ENCODE assay signal across 8 mouse cellular contexts in the genomic region with DNA sequence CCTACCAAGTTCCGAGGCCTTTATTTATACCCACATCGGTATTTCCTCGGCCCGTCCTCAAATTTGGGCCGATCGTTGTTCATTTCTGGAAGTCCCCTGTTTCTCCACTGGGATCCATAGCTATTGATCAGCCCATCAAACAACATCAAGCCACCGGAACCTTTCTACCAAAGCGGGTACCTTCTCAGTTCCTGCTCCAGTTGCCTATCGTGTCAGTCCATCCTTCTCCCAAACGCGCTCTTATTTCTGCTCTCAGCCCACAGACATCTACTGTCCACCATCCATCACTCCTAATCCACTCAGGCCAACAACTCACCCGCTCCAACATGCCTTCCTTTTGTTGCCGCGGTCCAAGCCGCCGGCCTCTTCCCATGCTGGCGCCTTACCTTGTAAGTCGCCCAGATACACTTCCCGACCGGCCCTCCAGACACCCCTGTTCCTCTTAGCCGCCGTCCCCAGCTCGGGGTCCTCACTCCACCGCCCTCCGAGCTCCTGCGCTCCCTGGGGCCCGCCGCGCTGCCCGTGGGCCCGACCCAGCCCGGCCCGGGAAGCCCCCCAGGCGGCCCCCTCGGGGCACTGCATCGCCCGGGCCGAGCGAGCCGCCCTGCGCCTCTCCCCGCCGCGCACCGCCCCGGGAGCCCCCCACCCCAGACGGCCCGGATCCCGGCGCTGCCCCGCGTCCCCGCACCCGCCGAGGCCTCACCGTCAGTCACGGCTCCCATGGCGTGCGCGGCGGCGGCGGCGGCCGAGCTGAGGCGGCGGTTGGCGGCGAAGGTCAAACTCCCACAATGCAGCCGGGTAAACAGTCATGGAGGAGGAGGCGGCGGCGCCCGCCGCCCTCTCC. TPM values are rescaled to one million over a fixed set of nuclear protein-coding genes. Genes with fewer than 3 reads are reported as not detected.
DNase-seq lines count a peak whose midpoint lies in the region; ATAC-seq and TF ChIP-seq lines count a peak whose summit lies in the region.

No protein-coding gene starts in this region.

- H3K4me2 ChIP-seq in hindbrain, embryonic 13.5 days, result peak overlapping the region; percentile 66

- no peaks in the 10 kb centered on the region for H3K9me3 ChIP-seq in hindbrain, embryonic 13.5 days

- peak; percentile 91 for ATAC-seq in hindbrain, embryonic 13.5 days (ENCODE audit: low FRiP score)

- peak; percentile 75 for DNase-seq in R1 (ENCODE audit: low read depth, low spot score)
- peak; percentile 81 to 82 for DNase-seq in cerebellum, postnatal 14 days
- peak; percentile 26 to 30 for DNase-seq in frontal cortex, postnatal 25 days (ENCODE audit: low spot score in 2 of 2)
- peak; percentile 67 to 68 for DNase-seq in left cerebral cortex, adult 2 months (ENCODE audit: extremely low spot score in 1 of 2, low spot score in 2 of 2)
- DNase-seq in retina, postnatal 7 days (ENCODE audit: low read depth, low spot score), result peak; percentile 62
- DNase-seq in urinary bladder, postnatal 25 days (ENCODE audit: low spot score), result peak; percentile 61

- intact Hi-C loops in left cerebral cortex, adult 2 months (cut with DNase I), result loop anchor here (1.0 to 2.0 kb wide), 2 partner anchors 53 to 138 kb away; no protein-coding TSS in a partner anchor

- H3K4me3 ChIP-seq in hindbrain, embryonic 13.5 days, result peak overlapping the region; percentile 95
- H3K4me3 ChIP-seq in left cerebral cortex, adult 2 months, result peak overlapping the region; percentile 84
- peak overlapping the region; percentile 82 for H3K4me3 ChIP-seq in macrophage (ENCODE audit: inconsistent target)

- H3K4me1 ChIP-seq in hindbrain, embryonic 13.5 days (replicated peaks), result peaks cover 27% of the 10 kb centered on the region

- H3K9ac ChIP-seq in hindbrain, embryonic 13.5 days, result peak overlapping the region; percentile 99

- no peak for TF ChIP-seq CTCF in left cerebral cortex, adult 2 months (IDR thresholded peaks at IDR 0.05)

- peaks cover 68% of the 10 kb centered on the region for H3K79me2 ChIP-seq in macrophage (ENCODE audit: inconsistent target)

- H3K27me3 ChIP-seq in hindbrain, embryonic 13.5 days, result no peaks in the 10 kb centered on the region

- H3K36me3 ChIP-seq in hindbrain, embryonic 13.5 days, result peaks cover 5% of the 10 kb centered on the region
- no peaks in the 10 kb centered on the region for H3K36me3 ChIP-seq in macrophage (ENCODE audit: inconsistent target)

- under 1% methylated on average over 31 of the region's 75 CpGs for WGBS in hindbrain, embryonic 13.5 days
- under 1% methylated on average over 51 of the region's 75 CpGs for WGBS in macrophage (ENCODE audit: missing documents)

- H3K27ac ChIP-seq in hindbrain, embryonic 13.5 days, result peak overlapping the region; percentile 95
- H3K27ac ChIP-seq in left cerebral cortex, adult 2 months, result peak overlapping the region; percentile 89
- H3K27ac ChIP-seq in macrophage, result peak overlapping the region; percentile 29; the same call in 1 of the 2 replicates

RNA-seq across cellular contexts. Expression of a gene that starts 0.5 kb away (rescaled TPM):
- 3.1 and 4.2 TPM in 2 replicates for polyA plus RNA-seq in hindbrain, embryonic 13.5 days (2015; fragmentation: Nextera tagmentation; extraction: Ambion mirVana)
- total RNA-seq in left cerebral cortex, adult 2 months (2021), result 10 to 100 TPM; 25.8 to 32.9 TPM
- total RNA-seq in macrophage (2018; cell fraction: chromatin; rRNA removed), result 100 to 1,000 TPM in 15 of 26 experiments, 10 to 100 TPM in 11; 71.0 to 143 (median 103) TPM
- 10 to 100 TPM in 24 of 26 experiments, 1 to 10 TPM in 2; 6.9 to 19.0 (median 13.3) TPM for total RNA-seq in macrophage (2018; cell fraction: cytosol; rRNA removed)
- total RNA-seq in macrophage (2018; cell fraction: nucleus; rRNA removed), result 10 to 100 TPM; 37.4 to 98.6 (median 69.4) TPM
- 6.2 to 10.2 TPM (median 6.7 TPM) in 3 replicates for polyA plus RNA-seq in macrophage (2018)

RNA-seq across cellular contexts. Expression of a gene that starts 0.9 kb away (rescaled TPM):
- 204 and 211 TPM in 2 replicates for polyA plus RNA-seq in hindbrain, embryonic 13.5 days (2015; fragmentation: Nextera tagmentation; extraction: Ambion mirVana)
- total RNA-seq in left cerebral cortex, adult 2 months (2021), result 100 to 1,000 TPM in 1 of 2 experiments, 10 to 100 TPM in 1; 90.3 to 106 TPM
- total RNA-seq in macrophage (2018; cell fraction: chromatin; rRNA removed), result 10 to 100 TPM; 12.0 to 65.8 (median 37.3) TPM
- 10 to 100 TPM; 32.8 to 52.8 (median 43.9) TPM for total RNA-seq in macrophage (2018; cell fraction: cytosol; rRNA removed)
- total RNA-seq in macrophage (2018; cell fraction: nucleus; rRNA removed), result 10 to 100 TPM; 16.5 to 49.9 (median 30.2) TPM
- 53.9 to 80.8 TPM (median 66.8 TPM) in 3 replicates for polyA plus RNA-seq in macrophage (2018)

RNA-seq across cellular contexts. Expression of a gene that starts 46.4 kb away (rescaled TPM):
- not detected in 2 replicates for polyA plus RNA-seq in hindbrain, embryonic 13.5 days (2015; fragmentation: Nextera tagmentation; extraction: Ambion mirVana)
- total RNA-seq in left cerebral cortex, adult 2 months (2021), result not detected
- not detected for total RNA-seq in macrophage (2018; cell fraction: chromatin; rRNA removed)
- not detected for total RNA-seq in macrophage (2018; cell fraction: cytosol; rRNA removed)
- total RNA-seq in macrophage (2018; cell fraction: nucleus; rRNA removed), result not detected
- not detected in 3 replicates for polyA plus RNA-seq in macrophage (2018)

Comparison
In these comparisons a context has a peak if more than half of its experiments do, and no peak if none do; other contexts are left out.
1. Peak in every context shown above with its lines: DNase-seq, ATAC-seq, H3K4me3 ChIP-seq and H3K27ac ChIP-seq.
2. DNase-seq: peak in every context shown above with its lines; median percentile 82 in cerebellum, postnatal 14 days; 75 in R1; 68 in left cerebral cortex, adult 2 months; 62 in retina, postnatal 7 days; 61 in urinary bladder, postnatal 25 days; 28 in frontal cortex, postnatal 25 days.
3. H3K27ac ChIP-seq: peak in every context shown above with its lines; median percentile 95 in hindbrain, embryonic 13.5 days; 89 in left cerebral cortex, adult 2 months; 29 in macrophage.